Mouse (Mus musculus) liver, embryonic 11.5 days (tissue): ENCODE measurements around the gene Tgfbr2. TPM values are rescaled to one million over a fixed set of nuclear protein-coding genes. Genes with fewer than 3 reads are reported as not detected.

Experiments
- ATAC-seq: fragments of 200-750 bp; cut with Nextera tagmentation; replicated peaks from 2 replicates; pipeline ENCODE4 v1.8.0; 2017; ENCODE audit warnings: moderate number of reproducible peaks, mild to moderate bottlenecking, moderate TSS enrichment, moderate library complexity; ENCODE audit not compliant: low FRiP score
- DNase-seq: peaks from one replicate; pipeline ENCODE4 v3.0.0-alpha.2; 2017; ENCODE audit warnings: low spot score
- H3K27ac ChIP-seq: fragments of 300-500 bp; sonication (generic); 2 replicates; pipeline ENCODE4 v1.5.1; 2014; ENCODE audit warnings: mild to moderate bottlenecking, low read depth, low read length, control low read depth
- H3K27me3 ChIP-seq: fragments of 300-500 bp; sonication (generic); replicated peaks from 2 replicates; pipeline ENCODE4 v1.6.1; 2014; ENCODE audit warnings: low read length, mixed read lengths; ENCODE audit not compliant: control insufficient read depth, insufficient read depth
- H3K36me3 ChIP-seq: fragments of 300-500 bp; sonication (generic); 2 replicates; pipeline ENCODE4 v1.6.1; 2014; ENCODE audit warnings: mild to moderate bottlenecking, low read length, moderate library complexity, mixed read lengths; ENCODE audit not compliant: control insufficient read depth, insufficient read depth
- H3K4me1 ChIP-seq: fragments of 300-500 bp; sonication (generic); replicated peaks from 2 replicates; pipeline ENCODE4 v1.6.1; 2014; ENCODE audit warnings: low read length, mixed read lengths; ENCODE audit not compliant: control insufficient read depth, insufficient read depth
- H3K4me2 ChIP-seq: fragments of 300-500 bp; sonication (generic); 2 replicates; pipeline ENCODE4 v1.6.1; 2014; ENCODE audit warnings: mild to moderate bottlenecking, control low read depth, moderate library complexity
- H3K4me3 ChIP-seq: fragments of 300-500 bp; sonication (generic); 2 replicates; pipeline ENCODE4 v1.5.1; 2014; ENCODE audit warnings: low read depth, low read length, control low read depth
- H3K9ac ChIP-seq: fragments of 300-500 bp; sonication (generic); 2 replicates; pipeline ENCODE4 v1.6.1; 2014; ENCODE audit warnings: low read depth, low read length, control low read depth
- H3K9me3 ChIP-seq: fragments of 300-500 bp; sonication (generic); 2 replicates; pipeline ENCODE4 v1.6.1; 2016; ENCODE audit warnings: low read length, inconsistent platforms, mixed read lengths; ENCODE audit not compliant: control insufficient read depth
- WGBS: fragments of 180-500 bp; shearing (Covaris S2); extraction: QIAGEN DNeasy Blood & Tissue Kit; methylation state at CpG from one replicate; pipeline ENCODE4 v1.1.7; 2014; 5-methylcytosine and 5-hydroxymethylcytosine counted together
- polyA plus RNA-seq: library from polyadenylated mRNA; unstranded; fragments of >200 nt; fragmentation: Nextera tagmentation; extraction: Ambion mirVana; gene quantifications from 2 replicates; pipeline ENCODE4 v1.2.1, GENCODE M21; 2014

Tgfbr2 gene
- polyA plus RNA-seq, 1 experiment from 2014 or later, result 9.5 TPM

GRCm38 (mm10) chr9:116090296-116090695 lies 84.9 kb downstream of the Tgfbr2 start:
- Histone ChIP-seq H3K9me3 (no peaks in the 10 kb centered on the region), H3K27ac (no peak overlapping the region), H3K27me3 (no peaks in the 10 kb centered on the region), H3K9ac (no peak overlapping the region), H3K4me1 (no peaks in the 10 kb centered on the region), H3K36me3 (no peaks in the 10 kb centered on the region; the same call in 1 of the 2 replicates), H3K4me2 (no peak overlapping the region), H3K4me3 (no peak overlapping the region)
- no peak for ATAC-seq
- no peak for DNase-seq
- WGBS, result 90% methylated on average over 9 of the region's 9 CpGs

GRCm38 (mm10) chr9:116088912-116089311 lies 86.2 kb downstream of the Tgfbr2 start:
- no peaks in the 10 kb centered on the region for H3K9me3 ChIP-seq
- H3K36me3 ChIP-seq, result no peaks in the 10 kb centered on the region; the same call in 1 of the 2 replicates
- no peak overlapping the region for H3K4me3 ChIP-seq
- no peaks in the 10 kb centered on the region for H3K4me1 ChIP-seq
- H3K27me3 ChIP-seq, result no peaks in the 10 kb centered on the region
- no peak for ATAC-seq
- no peak overlapping the region for H3K9ac ChIP-seq
- no peak overlapping the region for H3K27ac ChIP-seq
- WGBS, result 88% methylated on average over 9 of the region's 9 CpGs
- H3K4me2 ChIP-seq, result no peak overlapping the region
- no peak for DNase-seq

GRCm38 (mm10) chr9:116087880-116088279 lies 87.3 kb downstream of the Tgfbr2 start:
- Histone ChIP-seq H3K9ac (no peak overlapping the region), H3K4me1 (no peaks in the 10 kb centered on the region), H3K9me3 (no peaks in the 10 kb centered on the region), H3K4me3 (no peak overlapping the region), H3K36me3 (no peaks in the 10 kb centered on the region; the same call in 1 of the 2 replicates), H3K27me3 (no peaks in the 10 kb centered on the region), H3K27ac (no peak overlapping the region), H3K4me2 (no peak overlapping the region)
- 30% methylated on average over 5 of the region's 5 CpGs for WGBS
- DNase-seq (peak; percentile 47), ATAC-seq (no peak)

- Histone ChIP-seq H3K9ac (no peak overlapping the region), H3K27ac (no peak overlapping the region), H3K4me1 (no peaks in the 10 kb centered on the region), H3K4me3 (no peak overlapping the region), H3K9me3 (no peaks in the 10 kb centered on the region), H3K36me3 (no peaks in the 10 kb centered on the region; the same call in 1 of the 2 replicates), H3K27me3 (no peaks in the 10 kb centered on the region), H3K4me2 (no peak overlapping the region)
- ATAC-seq, result no peak
- WGBS, result 89% methylated on average over 5 of the region's 5 CpGs
- DNase-seq, result no peak
Observed at GRCm38 (mm10) chr9:116087263-116087662, 87.9 kb downstream of the Tgfbr2 start.

GRCm38 (mm10) chr9:116085999-116086398 lies 89.2 kb downstream of the Tgfbr2 start:
- 86% methylated on average over 6 of the region's 6 CpGs for WGBS
- Histone ChIP-seq H3K36me3 (no peaks in the 10 kb centered on the region; the same call in 1 of the 2 replicates), H3K27me3 (no peaks in the 10 kb centered on the region), H3K9ac (no peak overlapping the region), H3K4me2 (no peak overlapping the region), H3K4me1 (no peaks in the 10 kb centered on the region), H3K4me3 (no peak overlapping the region), H3K9me3 (no peaks in the 10 kb centered on the region), H3K27ac (no peak overlapping the region)
- no peak for DNase-seq
- ATAC-seq, result no peak

- no peak for DNase-seq
- Histone ChIP-seq H3K36me3 (no peaks in the 10 kb centered on the region), H3K4me3 (no peak overlapping the region), H3K27me3 (no peaks in the 10 kb centered on the region), H3K9ac (no peak overlapping the region), H3K27ac (no peak overlapping the region), H3K4me2 (no peak overlapping the region), H3K9me3 (no peaks in the 10 kb centered on the region), H3K4me1 (no peaks in the 10 kb centered on the region)
- 73% methylated on average over 12 of the region's 12 CpGs for WGBS
- ATAC-seq, result no peak
Observed at GRCm38 (mm10) chr9:116084324-116084931, 90.7 kb downstream of the Tgfbr2 start.

GRCm38 (mm10) chr9:116083726-116084323 lies 91.3 kb downstream of the Tgfbr2 start:
- ATAC-seq (no peak), DNase-seq (no peak)
- H3K27ac ChIP-seq, result no peak overlapping the region

GRCm38 (mm10) chr9:116083300-116083699 lies 91.9 kb downstream of the Tgfbr2 start:
- H3K36me3 ChIP-seq, result no peaks in the 10 kb centered on the region
- DNase-seq (no peak), ATAC-seq (no peak)
- H3K27ac ChIP-seq, result no peak overlapping the region
- H3K9me3 ChIP-seq, result no peaks in the 10 kb centered on the region
- no peak overlapping the region for H3K4me2 ChIP-seq
- no peak overlapping the region for H3K9ac ChIP-seq
- H3K4me3 ChIP-seq, result no peak overlapping the region
- H3K4me1 ChIP-seq, result no peaks in the 10 kb centered on the region
- 82% methylated on average over 5 of the region's 5 CpGs for WGBS
- H3K27me3 ChIP-seq, result no peaks in the 10 kb centered on the region

More at GRCm38 (mm10) chr9:116083726-116084323, 91.3 kb downstream of the Tgfbr2 start:
- H3K36me3 ChIP-seq, result no peaks in the 10 kb centered on the region
- 67% methylated on average over 8 of the region's 8 CpGs for WGBS
- H3K4me1 ChIP-seq, result no peaks in the 10 kb centered on the region
- H3K9me3 ChIP-seq, result no peaks in the 10 kb centered on the region
- no peak overlapping the region for H3K4me2 ChIP-seq
- H3K4me3 ChIP-seq, result no peak overlapping the region
- no peak overlapping the region for H3K9ac ChIP-seq
- no peaks in the 10 kb centered on the region for H3K27me3 ChIP-seq

- H3K9me3 ChIP-seq, result no peaks in the 10 kb centered on the region
- WGBS, result 86% methylated on average over 4 of the region's 4 CpGs
- H3K27me3 ChIP-seq, result no peaks in the 10 kb centered on the region
- no peak overlapping the region for H3K9ac ChIP-seq
- no peak overlapping the region for H3K4me3 ChIP-seq
- H3K4me1 ChIP-seq, result no peaks in the 10 kb centered on the region
- H3K27ac ChIP-seq, result no peak overlapping the region
- H3K36me3 ChIP-seq, result no peaks in the 10 kb centered on the region
- no peak overlapping the region for H3K4me2 ChIP-seq
- no peak for DNase-seq
- ATAC-seq, result no peak
Observed at GRCm38 (mm10) chr9:116081781-116082180, 93.4 kb downstream of the Tgfbr2 start.
